Mouse (Mus musculus) cerebellum, adult 2 months (tissue): Measurements from ENCODE around the gene Aurkb.

Experiments used
- CTCF ChIP-seq: fragments of 200-500 bp; IDR thresholded peaks from 2 replicates; pipeline ENCODE4 v1.5.1; 2011; ENCODE audit warnings: low read depth, mild to moderate bottlenecking, control low read depth, low read length, moderate library complexity, borderline replicate concordance; ENCODE audit not compliant: insufficient read depth
- POLR2A ChIP-seq: fragments of 200-500 bp; IDR thresholded peaks from 2 replicates; pipeline ENCODE4 v1.6.1; 2011; ENCODE audit warnings: low read length, control low read depth, borderline replicate concordance; ENCODE audit not compliant: insufficient read depth

GRCm38 (mm10) chr11:69072234-69072633 is 26.8 kb downstream of the Aurkb start:
- TF ChIP-seq CTCF (no peak), POLR2A (no peak)
